Mouse (Mus musculus) embryo, embryonic 11.5 days (tissue): Measurements from ENCODE around the gene Scp2.

ENCODE experiments used
- DNase-seq: peaks from one replicate; pipeline ENCODE4 v3.0.0-alpha.2; 2012; ENCODE audit warnings: low read depth, low spot score

The Scp2 gene

GRCm38 (mm10) chr4:108060774-108061173 is 84.0 kb downstream of the Scp2 start:
- no peak for DNase-seq

DNA sequence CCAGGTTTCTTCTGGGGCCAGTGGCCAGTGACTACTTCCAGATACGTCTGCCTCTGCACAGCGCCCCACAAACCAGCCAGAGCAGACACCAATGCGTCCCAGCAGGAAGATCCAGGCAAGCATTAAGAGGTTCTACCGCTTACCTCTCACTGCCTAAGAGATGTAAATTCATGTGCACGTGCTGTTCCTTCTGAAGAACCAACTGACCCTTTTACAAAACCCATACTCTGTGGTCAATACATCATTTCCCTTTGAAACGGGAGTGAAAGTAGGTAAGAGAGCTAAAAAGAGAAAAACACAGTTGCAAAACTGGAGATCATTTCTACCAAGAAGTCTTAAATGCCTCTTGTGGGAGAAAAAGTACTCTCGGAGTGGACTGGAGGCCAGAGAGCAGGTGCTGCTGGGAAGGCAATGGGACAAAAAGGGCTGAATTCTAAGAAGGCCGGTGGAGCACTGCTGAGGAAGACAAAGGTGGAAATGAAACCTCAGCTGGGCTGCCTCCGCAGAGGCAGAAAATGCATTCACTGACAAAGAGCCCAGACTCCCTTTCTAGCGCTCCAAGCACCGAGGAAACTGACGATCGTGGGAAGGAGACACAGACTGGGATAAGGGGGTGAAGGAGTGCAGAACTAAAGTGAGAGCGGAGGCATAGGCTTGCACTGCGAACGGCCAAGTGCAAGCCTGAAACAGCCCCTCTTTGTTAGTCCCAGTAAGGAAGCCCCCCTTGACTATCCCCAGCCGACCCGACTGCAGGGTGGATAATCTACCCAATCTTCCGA is 85.0 kb downstream of the Scp2 start:
- DNase-seq = no peak

GRCm38 (mm10) chr4:108058166-108058565 is 86.6 kb downstream of the Scp2 start:
- DNase-seq = no peak

DNA sequence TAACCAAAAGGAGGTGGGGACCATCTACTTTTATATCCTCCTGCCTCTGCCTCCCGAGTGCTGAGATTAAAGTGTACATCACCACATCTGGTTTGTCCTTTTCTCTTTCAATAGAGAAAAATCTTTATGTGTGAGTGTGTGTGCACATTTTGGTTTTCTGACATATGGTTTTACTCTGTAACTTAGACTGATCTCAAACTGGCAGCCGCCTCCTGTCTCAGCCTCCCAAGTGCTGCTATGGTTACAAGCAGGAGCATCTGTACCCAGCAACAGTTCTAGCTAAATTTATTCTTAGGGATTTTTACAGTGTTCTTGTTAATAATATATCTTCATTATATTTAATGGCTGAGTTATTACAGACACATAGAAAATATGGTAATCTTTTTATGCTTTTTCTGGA is 87.6 kb downstream of the Scp2 start:
- DNase-seq = no peak

- DNase-seq = no peak
These were observed 88.9 kb downstream of the Scp2 start for GRCm38 (mm10) chr4:108055873-108056272.

DNA sequence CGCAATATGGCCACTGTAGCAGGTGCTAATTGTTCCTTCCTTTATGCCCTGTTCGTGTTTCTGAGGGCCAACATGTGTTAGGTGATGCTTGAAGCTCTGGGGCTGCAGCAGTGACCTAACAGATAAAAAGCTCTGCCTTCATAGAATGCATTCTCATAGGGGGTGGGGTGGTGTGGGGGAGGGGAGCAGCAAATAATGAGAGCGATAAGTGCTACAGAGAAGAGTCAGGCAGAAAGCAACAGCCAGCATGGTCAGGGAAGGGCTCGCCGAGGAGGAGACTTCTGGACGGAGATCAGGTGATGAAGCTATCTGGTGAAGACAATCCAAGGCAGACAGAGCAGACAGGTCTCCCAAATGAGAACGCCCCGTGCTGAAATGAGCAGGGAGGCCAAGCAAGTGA is 92.1 kb downstream of the Scp2 start:
- no peak for DNase-seq

GRCm38 (mm10) chr4:108051687-108052274 is 93.0 kb downstream of the Scp2 start:
- no peak for DNase-seq

DNA sequence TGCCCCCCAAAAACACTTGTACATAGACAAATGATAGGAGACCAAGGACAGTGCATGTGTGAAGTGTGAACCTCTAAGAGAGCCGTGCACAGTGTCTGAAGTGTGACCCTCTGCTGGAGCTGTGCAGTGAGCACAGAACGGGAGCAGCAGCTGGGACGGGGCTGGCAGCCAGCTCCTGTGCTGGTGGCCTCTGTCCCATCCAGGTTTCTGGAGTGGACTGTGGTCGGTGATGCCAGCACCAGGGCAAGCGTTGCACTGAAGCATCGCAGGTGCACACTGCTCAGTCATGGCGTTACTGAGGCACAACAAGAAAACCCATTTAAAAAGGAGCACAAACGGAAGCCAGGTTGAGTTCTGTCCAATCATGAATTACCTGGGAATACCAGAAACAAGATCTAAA is 98.7 kb downstream of the Scp2 start:
- no peak for DNase-seq

DNA sequence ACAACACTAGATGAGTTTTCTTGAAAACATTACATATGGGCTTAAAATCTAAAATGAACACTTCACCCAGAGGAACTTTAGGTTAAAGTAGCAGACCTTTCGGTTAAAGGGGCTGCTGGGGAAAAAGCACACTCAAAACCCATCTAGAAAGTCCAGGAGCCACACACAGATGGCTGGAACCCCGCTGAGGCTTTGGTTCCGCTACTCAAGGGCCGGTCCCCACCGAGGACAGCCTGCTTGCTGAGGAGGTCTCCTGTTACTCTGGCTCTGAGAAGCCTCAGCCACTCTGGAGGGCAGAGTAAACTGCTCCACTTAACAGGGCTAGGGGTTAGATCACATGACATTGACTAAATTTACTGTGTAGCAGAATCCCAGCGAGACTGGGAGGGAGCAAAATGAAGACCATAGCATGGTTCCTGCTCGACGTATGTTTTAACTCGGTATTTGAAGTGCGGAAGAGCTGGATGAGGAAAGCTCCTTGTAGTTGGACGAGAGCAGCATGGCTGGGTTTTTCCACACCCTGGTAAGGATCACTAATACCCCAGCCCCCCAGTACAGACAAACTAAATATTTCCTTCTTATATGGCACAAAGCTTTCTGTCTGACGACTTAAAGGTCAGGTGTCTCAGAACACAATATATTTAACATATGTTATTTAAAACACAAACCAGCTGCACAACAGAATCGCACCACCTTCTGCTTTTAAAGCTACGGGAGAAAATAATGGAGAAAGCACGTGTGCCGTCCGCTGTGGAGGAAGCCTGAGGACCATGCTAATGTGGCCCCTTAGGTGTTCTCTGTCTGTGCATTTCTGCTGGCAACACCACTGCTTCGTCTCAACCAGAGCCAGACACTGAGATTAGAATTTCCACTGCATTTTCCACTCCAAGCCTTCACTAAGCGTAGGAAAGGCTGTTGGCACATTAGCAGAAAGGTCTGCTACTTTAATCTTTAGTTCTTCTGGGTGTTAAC is 99.4 kb downstream of the Scp2 start:
- no peak for DNase-seq

GRCm38 (mm10) chr4:108037027-108037426 is 107.8 kb downstream of the Scp2 start:
- DNase-seq = no peak

GRCm38 (mm10) chr4:108033041-108033764 is 111.6 kb downstream of the Scp2 start:
- no peak for DNase-seq

GRCm38 (mm10) chr4:108032352-108032849 is 112.4 kb downstream of the Scp2 start:
- DNase-seq = no peak

DNA sequence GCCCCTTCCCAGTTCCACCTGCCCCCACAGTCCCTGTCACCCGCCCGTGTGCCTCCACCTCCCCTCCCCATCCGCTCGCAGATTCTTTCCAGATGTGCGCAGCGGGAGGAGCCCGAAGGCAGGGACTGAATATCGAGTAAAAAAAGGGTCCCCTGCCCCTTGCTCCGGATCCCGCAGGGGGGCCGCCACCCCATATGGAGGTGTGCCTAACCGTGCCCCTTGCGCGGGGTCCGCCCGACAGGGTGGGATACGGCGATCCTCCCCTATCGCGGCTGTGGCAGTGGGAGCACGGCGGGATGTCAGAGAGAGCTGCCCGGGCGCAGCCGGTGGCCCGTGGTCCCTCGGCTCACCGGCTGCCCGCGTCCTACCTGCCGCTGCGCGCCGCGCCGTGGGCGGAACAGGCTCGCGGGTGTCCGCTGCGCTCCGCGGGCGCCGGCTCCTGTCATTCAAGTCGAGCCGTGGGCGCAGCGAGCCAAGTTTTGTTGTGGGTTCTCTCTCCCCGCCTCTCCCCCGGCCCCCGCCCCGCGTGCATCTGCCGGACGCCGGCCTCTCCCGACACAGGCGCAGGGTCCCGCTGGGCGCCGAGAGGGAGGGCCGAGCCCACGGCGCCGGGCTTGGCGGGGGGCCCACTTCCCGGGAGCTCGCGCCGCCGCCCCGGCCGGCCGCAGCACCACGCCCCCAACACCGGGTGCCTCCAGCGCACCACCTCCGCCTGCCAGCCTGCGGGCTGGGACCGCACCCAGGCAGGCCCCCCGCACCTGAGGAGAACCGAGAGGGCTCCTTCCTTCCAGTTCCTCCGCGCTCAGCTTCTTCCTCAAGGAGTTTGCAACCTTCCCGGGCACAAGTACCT is 113.1 kb downstream of the Scp2 start:
- DNase-seq = no peak

GRCm38 (mm10) chr4:108030888-108031501 is 113.8 kb downstream of the Scp2 start:
- DNase-seq = no peak

- DNase-seq = no peak
These were observed 118.6 kb downstream of the Scp2 start for GRCm38 (mm10) chr4:108026193-108026592.

GRCm38 (mm10) chr4:108025269-108025668 is 119.5 kb downstream of the Scp2 start:
- no peak for DNase-seq

- no peak for DNase-seq
These were observed 120.2 kb downstream of the Scp2 start for GRCm38 (mm10) chr4:108024641-108025040.

GRCm38 (mm10) chr4:108023186-108023585 is 121.6 kb downstream of the Scp2 start:
- no peak for DNase-seq

GRCm38 (mm10) chr4:108020178-108020577 is 124.6 kb downstream of the Scp2 start:
- no peak for DNase-seq
